Mouse (Mus musculus): ENCODE data around the gene Mea1. TPM values are rescaled to one million over a fixed set of nuclear protein-coding genes. Genes with fewer than 3 reads are reported as not detected.

The Mea1 gene
- 55.1 and 56.7 TPM in 2 replicates for polyA plus RNA-seq (2015; fragmentation: Nextera tagmentation; extraction: Ambion mirVana)

GRCm38 (mm10) chr17:46678416-46678815 is at the start of gene Mea1:
TSS of gene Mea1 (plus strand) at chr17:46678793.
- Histone ChIP-seq H3K4me1 (replicated peaks) (peaks cover 59% of the 10 kb centered on the region), H3K4me2 (peak within 1 kb of the TSS; percentile 91), H3K4me3 (replicated peaks) (peak within 1 kb of the TSS; percentile 89), H3K36me3 (replicated peaks) (peaks cover 46% of the 10 kb centered on the region), H3K27me3 (no peaks in the 10 kb centered on the region), H3K27ac (replicated peaks) (peak within 1 kb of the TSS; percentile 91), H3K9ac (peak within 1 kb of the TSS; percentile 81), H3K9me3 (replicated peaks) (no peaks in the 10 kb centered on the region)
- 78% methylated on average over 8 of the region's 9 CpGs for WGBS (ENCODE audit: insufficient replicate concordance)
- no peak for ATAC-seq (ENCODE audit: insufficient read depth)

- H3K9ac ChIP-seq: no peak overlapping the region
- peak overlapping the region; percentile 62 for H3K4me3 ChIP-seq (replicated peaks)
- no peaks in the 10 kb centered on the region for H3K36me3 ChIP-seq (replicated peaks)
- 0 out of 2 replicates have a peak overlapping the region, but pooled peaks have one; percentile 6 for H3K27ac ChIP-seq (replicated peaks)
- H3K9me3 ChIP-seq (replicated peaks): no peaks in the 10 kb centered on the region
- H3K27me3 ChIP-seq: peaks cover 52% of the 10 kb centered on the region
- peaks cover 9% of the 10 kb centered on the region for H3K4me1 ChIP-seq (replicated peaks)
- 0 out of 2 replicates have a peak, but pooled peaks have one; percentile 13 for ATAC-seq (ENCODE audit: insufficient read depth)
- H3K4me2 ChIP-seq: peak overlapping the region; percentile 66
- 19% methylated on average over 12 of the region's 12 CpGs for WGBS (ENCODE audit: insufficient replicate concordance)
These were observed 48.7 kb upstream of the Mea1 start for GRCm38 (mm10) chr17:46629685-46630441.

- Histone ChIP-seq H3K36me3 (replicated peaks) (no peaks in the 10 kb centered on the region), H3K4me2 (peak overlapping the region; percentile 35; the same call in 1 of the 2 replicates), H3K9ac (no peak overlapping the region), H3K4me3 (replicated peaks) (no peak overlapping the region), H3K27me3 (no peaks in the 10 kb centered on the region), H3K27ac (replicated peaks) (no peak overlapping the region), H3K9me3 (replicated peaks) (no peaks in the 10 kb centered on the region), H3K4me1 (replicated peaks) (peaks cover 9% of the 10 kb centered on the region; the same call in 1 of the 2 replicates)
- no peak for ATAC-seq (ENCODE audit: insufficient read depth)
- WGBS (ENCODE audit: insufficient replicate concordance): 25% methylated on average over 15 of the region's 15 CpGs
These were observed 41.6 kb upstream of the Mea1 start for GRCm38 (mm10) chr17:46636831-46637523.

GRCm38 (mm10) chr17:46639929-46640328 is 38.7 kb upstream of the Mea1 start:
- no peak for ATAC-seq (ENCODE audit: insufficient read depth)
- Histone ChIP-seq H3K9ac (no peak overlapping the region), H3K4me2 (no peak overlapping the region; the same call in 1 of the 2 replicates), H3K36me3 (replicated peaks) (no peaks in the 10 kb centered on the region), H3K27me3 (no peaks in the 10 kb centered on the region), H3K4me1 (replicated peaks) (peaks cover 19% of the 10 kb centered on the region), H3K27ac (replicated peaks) (no peak overlapping the region), H3K9me3 (replicated peaks) (no peaks in the 10 kb centered on the region), H3K4me3 (replicated peaks) (no peak overlapping the region)
- WGBS (ENCODE audit: insufficient replicate concordance): 36% methylated on average over 9 of the region's 9 CpGs

GRCm38 (mm10) chr17:46642060-46642459 is 36.5 kb upstream of the Mea1 start:
- H3K4me1 ChIP-seq (replicated peaks): peaks cover 28% of the 10 kb centered on the region
- no peaks in the 10 kb centered on the region for H3K9me3 ChIP-seq (replicated peaks)
- no peak overlapping the region for H3K27ac ChIP-seq (replicated peaks)
- 81% methylated on average over 17 of the region's 17 CpGs for WGBS (ENCODE audit: insufficient replicate concordance)
- no peaks in the 10 kb centered on the region for H3K36me3 ChIP-seq (replicated peaks)
- no peak overlapping the region for H3K9ac ChIP-seq
- H3K4me2 ChIP-seq: no peak overlapping the region
- H3K27me3 ChIP-seq: no peaks in the 10 kb centered on the region
- ATAC-seq (ENCODE audit: insufficient read depth): no peak
- no peak overlapping the region for H3K4me3 ChIP-seq (replicated peaks)

GRCm38 (mm10) chr17:46644152-46644805 is 34.3 kb upstream of the Mea1 start:
- Histone ChIP-seq H3K36me3 (replicated peaks) (peaks cover 13% of the 10 kb centered on the region), H3K27me3 (no peaks in the 10 kb centered on the region), H3K4me3 (replicated peaks) (peak overlapping the region; percentile 78), H3K9ac (no peak overlapping the region), H3K4me1 (replicated peaks) (peaks cover 32% of the 10 kb centered on the region), H3K27ac (replicated peaks) (0 out of 2 replicates have a peak overlapping the region, but pooled peaks have one; percentile 81), H3K9me3 (replicated peaks) (no peaks in the 10 kb centered on the region), H3K4me2 (peak overlapping the region; percentile 92)
- ATAC-seq (ENCODE audit: insufficient read depth): no peak
- 75% methylated on average over 12 of the region's 12 CpGs for WGBS (ENCODE audit: insufficient replicate concordance)

DNA sequence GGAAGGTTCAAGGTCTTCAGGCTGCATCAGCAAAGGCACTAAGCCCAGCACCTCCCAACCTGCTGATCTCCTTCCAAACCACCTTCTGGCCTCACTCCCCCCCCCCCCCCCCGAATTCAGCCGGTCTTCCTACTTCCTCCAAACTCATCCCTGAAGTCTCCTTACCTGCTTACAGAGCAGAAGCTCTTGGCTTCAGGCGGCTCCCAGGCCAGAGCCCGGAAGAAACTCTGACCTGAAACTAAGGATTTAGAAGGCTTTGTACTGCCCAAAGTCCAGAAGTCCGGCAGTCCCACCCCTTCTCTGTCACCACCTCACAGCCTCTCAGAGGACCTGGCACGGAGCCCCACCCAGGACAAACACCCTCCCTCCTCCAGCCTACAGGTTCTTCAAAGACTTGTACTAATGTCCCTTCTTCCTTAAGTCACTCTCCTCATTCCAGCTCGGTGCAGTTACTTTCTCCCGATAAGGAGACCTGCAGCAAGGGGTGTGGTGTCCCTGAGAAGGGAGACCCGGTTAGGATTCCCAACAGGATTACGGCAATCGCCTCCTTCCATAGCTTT is 33.6 kb upstream of the Mea1 start:
- no peaks in the 10 kb centered on the region for H3K9me3 ChIP-seq (replicated peaks)
- H3K27ac ChIP-seq (replicated peaks): peak overlapping the region; percentile 81
- peak overlapping the region; percentile 64 for H3K9ac ChIP-seq
- H3K4me3 ChIP-seq (replicated peaks): peak overlapping the region; percentile 78
- H3K4me2 ChIP-seq: peak overlapping the region; percentile 92
- peaks cover 13% of the 10 kb centered on the region for H3K36me3 ChIP-seq (replicated peaks)
- H3K27me3 ChIP-seq: no peaks in the 10 kb centered on the region
- WGBS (ENCODE audit: insufficient replicate concordance): 12% methylated on average over 11 of the region's 11 CpGs
- peaks cover 36% of the 10 kb centered on the region for H3K4me1 ChIP-seq (replicated peaks)
- ATAC-seq (ENCODE audit: insufficient read depth): 0 out of 2 replicates have a peak, but pooled peaks have one; percentile 10

- peak; percentile 77 for ATAC-seq (ENCODE audit: insufficient read depth)
- peak within 1 kb of the TSS; percentile 73 for H3K9ac ChIP-seq
- no peaks in the 10 kb centered on the region for H3K9me3 ChIP-seq (replicated peaks)
- peak within 1 kb of the TSS; percentile 92 for H3K4me2 ChIP-seq
- peak within 1 kb of the TSS; percentile 81 for H3K27ac ChIP-seq (replicated peaks)
- no peaks in the 10 kb centered on the region for H3K27me3 ChIP-seq
- peaks cover 43% of the 10 kb centered on the region for H3K4me1 ChIP-seq (replicated peaks)
- peaks cover 13% of the 10 kb centered on the region for H3K36me3 ChIP-seq (replicated peaks)
- under 1% methylated on average over 53 of the region's 53 CpGs for WGBS (ENCODE audit: insufficient replicate concordance)
- H3K4me3 ChIP-seq (replicated peaks): peak within 1 kb of the TSS; percentile 78
These were observed 32.9 kb upstream of the Mea1 start, which contains the start of the genes Klc4 and Mrpl2 for GRCm38 (mm10) chr17:46645561-46646321. TSS of gene Klc4 (minus strand) at chr17:46646022. TSS of gene Mrpl2 (plus strand) at chr17:46646229.

DNA sequence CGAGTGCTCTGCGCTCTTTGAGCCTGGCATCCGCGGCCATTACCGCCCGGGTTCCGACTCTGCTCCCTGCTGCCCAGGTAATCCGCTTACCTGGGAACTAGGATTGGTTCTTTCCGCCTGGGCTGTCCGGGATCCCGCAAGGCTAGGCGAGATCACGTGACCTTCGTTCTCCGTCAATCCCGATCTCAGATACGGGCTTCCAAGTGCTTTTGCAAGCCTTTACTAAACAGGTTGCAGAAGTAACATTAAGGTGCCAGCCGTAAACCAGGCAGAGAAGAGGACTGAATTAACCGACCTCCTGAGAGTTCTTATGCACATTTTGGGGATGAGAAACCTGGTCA is 32.3 kb upstream of the Mea1 start:
- Histone ChIP-seq H3K4me3 (replicated peaks) (peak overlapping the region; percentile 78), H3K4me1 (replicated peaks) (peaks cover 48% of the 10 kb centered on the region), H3K4me2 (peak overlapping the region; percentile 92), H3K9me3 (replicated peaks) (no peaks in the 10 kb centered on the region), H3K27me3 (no peaks in the 10 kb centered on the region), H3K36me3 (replicated peaks) (peaks cover 13% of the 10 kb centered on the region), H3K9ac (peak overlapping the region; percentile 73), H3K27ac (replicated peaks) (peak overlapping the region; percentile 72)
- ATAC-seq (ENCODE audit: insufficient read depth): peak; percentile 41
- 1% methylated on average over 19 of the region's 19 CpGs for WGBS (ENCODE audit: insufficient replicate concordance)

DNA sequence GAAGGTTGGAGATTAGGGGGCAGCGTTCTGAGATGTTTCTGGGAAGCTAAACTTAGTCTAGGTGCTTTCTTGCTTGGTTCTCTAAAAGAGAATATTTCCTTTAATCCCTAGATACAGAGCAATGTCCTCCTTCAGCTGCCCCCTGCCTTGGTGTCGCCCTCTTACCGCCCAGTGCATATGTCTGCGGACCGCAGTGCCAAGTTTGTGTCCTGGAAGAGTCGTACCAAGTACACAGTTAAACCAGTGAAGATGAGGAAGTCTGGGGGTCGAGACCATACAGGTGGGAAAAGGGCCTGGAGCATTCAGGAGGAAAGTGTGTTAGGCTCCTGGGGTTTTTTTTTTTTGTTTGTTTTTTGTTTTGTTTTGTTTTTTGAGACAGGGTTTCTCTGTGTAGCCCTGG is 31.3 kb upstream of the Mea1 start:
- WGBS (ENCODE audit: insufficient replicate concordance): 81% methylated on average over 7 of the region's 7 CpGs
- H3K4me2 ChIP-seq: peak overlapping the region; percentile 92
- peak overlapping the region; percentile 78; the same call in 1 of the 2 replicates for H3K4me3 ChIP-seq (replicated peaks)
- no peak for ATAC-seq (ENCODE audit: insufficient read depth)
- 0 out of 2 replicates have a peak overlapping the region, but pooled peaks have one; percentile 73 for H3K9ac ChIP-seq
- H3K36me3 ChIP-seq (replicated peaks): peaks cover 13% of the 10 kb centered on the region
- H3K9me3 ChIP-seq (replicated peaks): no peaks in the 10 kb centered on the region
- no peak overlapping the region for H3K27ac ChIP-seq (replicated peaks)
- H3K27me3 ChIP-seq: no peaks in the 10 kb centered on the region
- H3K4me1 ChIP-seq (replicated peaks): peaks cover 57% of the 10 kb centered on the region
